Mouse (Mus musculus) MEL (cell line): ENCODE measurements around the gene Igf1r. TPM values are rescaled to one million over a fixed set of nuclear protein-coding genes. Genes with fewer than 3 reads are reported as not detected.

ENCODE experiments used
- DNase-seq: peaks from one replicate; pipeline ENCODE4 v3.0.0; 2011; ENCODE audit warnings: low read depth, low spot score
- H3K27ac ChIP-seq: 2 replicates; pipeline ENCODE4 v1.5.1; 2012; ENCODE audit warnings: low read depth, mild to moderate bottlenecking, control low read depth, low read length, moderate library complexity; ENCODE audit not compliant: control insufficient read depth
- H3K27me3 ChIP-seq, 2 experiments: fragments of 150-350 bp in 1 of 2; sonication (generic) in 1 of 2; 2 replicates each; pipeline ENCODE4 v1.6.1; 2012; ENCODE audit warnings: low read length in 2 of 2, mild to moderate bottlenecking in 2 of 2, improper control_type of control experiment in 1 of 2, moderate library complexity in 1 of 2; ENCODE audit not compliant: insufficient read depth in 2 of 2, control insufficient read depth in 1 of 2
- H3K36me3 ChIP-seq, 2 experiments: 2 replicates each; pipeline ENCODE4 v1.6.1; 2012 to 2014; ENCODE audit warnings: low read length in 2 of 2, improper control_type of control experiment in 1 of 2, inconsistent platforms in 1 of 2, mild to moderate bottlenecking in 1 of 2; ENCODE audit not compliant: insufficient read depth in 2 of 2, control insufficient read depth in 1 of 2
- H3K4me1 ChIP-seq, 2 experiments: fragments of 150-350 bp in 1 of 2; sonication (generic) in 1 of 2; 2 replicates each; pipeline ENCODE4 v1.6.1; 2012; ENCODE audit warnings: low read length in 2 of 2, improper control_type of control experiment in 1 of 2, mild to moderate bottlenecking in 1 of 2; ENCODE audit not compliant: insufficient read depth in 2 of 2, control insufficient read depth in 1 of 2
- H3K4me3 ChIP-seq, 2 experiments: fragments of 150-350 bp in 1 of 2; sonication (generic) in 1 of 2; 2 replicates each; pipeline ENCODE4 v1.5.1; 2012; ENCODE audit warnings: low read depth in 2 of 2, low read length in 2 of 2, mild to moderate bottlenecking in 2 of 2, moderate library complexity in 2 of 2, control low read depth in 1 of 2, improper control_type of control experiment in 1 of 2; ENCODE audit not compliant: control insufficient read depth in 1 of 2, insufficient read depth in 1 of 2
- H3K79me2 ChIP-seq: 2 replicates; pipeline ENCODE4 v1.6.1; 2012; ENCODE audit warnings: mild to moderate bottlenecking, low read length, moderate library complexity; ENCODE audit not compliant: control insufficient read depth, poor library complexity, insufficient read depth
- H3K9ac ChIP-seq: 2 replicates; pipeline ENCODE4 v1.6.1; 2012; ENCODE audit warnings: low read depth, mild to moderate bottlenecking, control low read depth, low read length, moderate library complexity; ENCODE audit not compliant: control insufficient read depth, poor library complexity, severe bottlenecking
- H3K9me3 ChIP-seq: fragments of 150-350 bp; sonication (generic); replicated peaks from 2 replicates; pipeline ENCODE4 v1.6.1; 2012; ENCODE audit warnings: mild to moderate bottlenecking, low read length, improper control_type of control experiment, moderate library complexity; ENCODE audit not compliant: insufficient read depth
- CHD2 ChIP-seq: IDR thresholded peaks from 2 replicates; pipeline ENCODE4 v1.6.1; 2011; ENCODE audit warnings: low read length, improper control_type of control experiment
- EP300 ChIP-seq, 2 experiments: IDR thresholded peaks; 2 replicates each; pipeline ENCODE4 v1.6.1; 2011; ENCODE audit warnings: improper control_type of control experiment in 2 of 2, low read length in 2 of 2, low read depth in 1 of 2, mild to moderate bottlenecking in 1 of 2
- GABPA ChIP-seq: IDR thresholded peaks from 2 replicates; pipeline ENCODE4 v1.6.1; 2012; ENCODE audit warnings: low read depth, mild to moderate bottlenecking, inconsistent platforms, low read length, improper control_type of control experiment, moderate library complexity
- GATA1 ChIP-seq: IDR thresholded peaks from 2 replicates; pipeline ENCODE4 v1.6.1; 2011; ENCODE audit warnings: low read depth, low read length, improper control_type of control experiment
- JUND ChIP-seq: IDR thresholded peaks from 2 replicates; pipeline ENCODE4 v1.6.1; 2011; ENCODE audit warnings: low read depth, mild to moderate bottlenecking, improper control_type of control experiment, low read length
- KAT2A ChIP-seq: conservative IDR thresholded peaks from 2 replicates; pipeline ENCODE4 v1.6.1; 2012; ENCODE audit warnings: low read depth, low read length, improper control_type of control experiment, inconsistent platforms
- MAZ ChIP-seq: IDR thresholded peaks from 2 replicates; pipeline ENCODE4 v1.6.1; 2012; ENCODE audit warnings: low read depth, mild to moderate bottlenecking, inconsistent platforms, low read length, improper control_type of control experiment
- MYC ChIP-seq: IDR thresholded peaks from 2 replicates; pipeline ENCODE4 v1.6.1; 2011; ENCODE audit warnings: low read depth, mild to moderate bottlenecking, low read length, improper control_type of control experiment, moderate library complexity
- NRF1 ChIP-seq: IDR thresholded peaks from 2 replicates; pipeline ENCODE4 v1.6.1; 2014; ENCODE audit warnings: low read depth, mild to moderate bottlenecking, inconsistent platforms, low read length, improper control_type of control experiment, moderate library complexity; ENCODE audit not compliant: poor library complexity, insufficient read depth, severe bottlenecking
- POLR2A ChIP-seq, 2 experiments: IDR thresholded peaks; 2 replicates each; pipeline ENCODE4 v1.6.1; 2011 to 2012; ENCODE audit warnings: low read length in 2 of 2, mild to moderate bottlenecking in 2 of 2, control low read depth in 1 of 2, improper control_type of control experiment in 1 of 2, low read depth in 1 of 2, moderate library complexity in 1 of 2; ENCODE audit not compliant: control insufficient read depth in 1 of 2, insufficient read depth in 1 of 2, poor library complexity in 1 of 2
- POLR2AphosphoS2 ChIP-seq: IDR thresholded peaks from 2 replicates; pipeline ENCODE4 v1.6.1; 2011; ENCODE audit warnings: low read length, improper control_type of control experiment
- POLR2AphosphoS5 ChIP-seq: IDR thresholded peaks from 2 replicates; pipeline ENCODE4 v1.6.1; 2012; ENCODE audit warnings: low read depth, borderline replicate concordance, mild to moderate bottlenecking, inconsistent platforms, low read length, moderate library complexity, mixed read lengths
- RAD21 ChIP-seq: IDR thresholded peaks from 2 replicates; pipeline ENCODE4 v1.6.1; 2011; ENCODE audit warnings: mild to moderate bottlenecking, low read depth, low read length, improper control_type of control experiment
- RCOR1 ChIP-seq: IDR thresholded peaks from 2 replicates; pipeline ENCODE4 v1.6.1; 2012; ENCODE audit warnings: low read depth, mild to moderate bottlenecking, inconsistent platforms, low read length, improper control_type of control experiment
- SIN3A ChIP-seq: IDR thresholded peaks from 2 replicates; pipeline ENCODE4 v1.6.1; 2012; ENCODE audit warnings: low read length, improper control_type of control experiment, inconsistent platforms
- SMC3 ChIP-seq: IDR thresholded peaks from 2 replicates; pipeline ENCODE4 v1.6.1; 2011; ENCODE audit warnings: low read depth, low read length, improper control_type of control experiment
- TAL1 ChIP-seq: IDR thresholded peaks from 2 replicates; pipeline ENCODE4 v1.6.1; 2012; ENCODE audit warnings: mild to moderate bottlenecking, inconsistent platforms, low read length, moderate library complexity, mixed read lengths
- TBP ChIP-seq: IDR thresholded peaks from 2 replicates; pipeline ENCODE4 v1.8.0; 2011; ENCODE audit warnings: low read depth, low read length, improper control_type of control experiment
- TCF12 ChIP-seq: IDR thresholded peaks from 2 replicates; pipeline ENCODE4 v1.6.1; 2014; ENCODE audit warnings: low read depth, mild to moderate bottlenecking, inconsistent platforms, low read length, improper control_type of control experiment, moderate library complexity
- UBTF ChIP-seq: IDR thresholded peaks from 2 replicates; pipeline ENCODE4 v1.6.1; 2012; ENCODE audit warnings: low read depth, mild to moderate bottlenecking, inconsistent platforms, low read length, improper control_type of control experiment, moderate library complexity, borderline replicate concordance; ENCODE audit not compliant: insufficient read depth
- USF2 ChIP-seq, 2 experiments: IDR thresholded peaks; 2 replicates each; pipeline ENCODE4 v1.6.1; 2011 to 2012; ENCODE audit warnings: improper control_type of control experiment in 2 of 2, low read length in 2 of 2, borderline replicate concordance in 1 of 2, inconsistent platforms in 1 of 2, low read depth in 1 of 2, mild to moderate bottlenecking in 1 of 2; ENCODE audit not compliant: insufficient read depth in 1 of 2
- ZC3H11A ChIP-seq: IDR thresholded peaks from 2 replicates; pipeline ENCODE4 v1.6.1; 2012; ENCODE audit warnings: low read depth, mild to moderate bottlenecking, inconsistent platforms, low read length, improper control_type of control experiment
- ZNF384 ChIP-seq: IDR thresholded peaks from 2 replicates; pipeline ENCODE4 v1.6.1; 2012; ENCODE audit warnings: low read depth, mild to moderate bottlenecking, inconsistent platforms, low read length, improper control_type of control experiment
- polyA plus RNA-seq, 2 experiments: library from polyadenylated mRNA; stranded (reverse) in 1 of 2; unstranded in 1 of 2; fragments of >175 nt in 1 of 2; fragments of >200 nt in 1 of 2; gene quantifications; 2 replicates each; pipeline versions ENCODE4 v1.2.1 to v1.2.4; 2012; ENCODE audit warnings: low replicate concordance in 2 of 2, low read depth in 1 of 2; ENCODE audit not compliant: insufficient read length in 2 of 2, insufficient read depth in 1 of 2, missing spikeins in 1 of 2
- total RNA-seq: library from RNA; depleted of rRNA; stranded (reverse); fragments of 300-350 nt; gene quantifications from 2 replicates; pipeline ENCODE4 v1.2.3, GENCODE M21; 2012

Gene Igf1r
- total and polyA plus RNA-seq, 3 experiments = 11.8 to 11.9 TPM; not detected in 1

- Histone ChIP-seq H3K36me3 (peaks cover 0 to 27% of the 10 kb centered on the region in 2 experiments; a peak in 3 of 4 replicates), H3K9me3 (no peaks in the 10 kb centered on the region), H3K27ac (peak overlapping the region; percentile 49), H3K4me1 (peaks cover 27 to 32% of the 10 kb centered on the region in 2 experiments), H3K9ac (no peak overlapping the region), H3K27me3 (no peaks in the 10 kb centered on the region), H3K4me3 (no peak overlapping the region), H3K79me2 (no peaks in the 10 kb centered on the region)
- TF ChIP-seq ZC3H11A (no peak), TCF12 (peak; percentile 44; the same call in 1 of the 2 replicates), EP300 (IDR thresholded peaks at IDR 0.05; ENCODE audit: low read depth in 1 of 2, low read length in 2 of 2) (peak; percentile 33 to 63; a peak in 3 of 4 replicates), GABPA (no peak), RCOR1 (peak; percentile 87), TBP (no peak), GATA1 (peak; percentile 63), ZNF384 (peak; percentile 29; the same call in 1 of the 2 replicates), TAL1 (peak; percentile 42), POLR2A (IDR thresholded peaks at IDR 0.05; ENCODE audit: control insufficient read depth in 1 of 2, insufficient read depth in 1 of 2, low read depth in 1 of 2, low read length in 2 of 2, poor library complexity in 1 of 2) (no peak)
- DNase-seq = peak; percentile 66
These were observed 137.1 kb downstream of the Igf1r start for GRCm38 (mm10) chr7:68089725-68090124.

GRCm38 (mm10) chr7:68090576-68090975, 137.9 kb downstream of the Igf1r start:
- no peaks in the 10 kb centered on the region for H3K27me3 ChIP-seq
- H3K9me3 ChIP-seq = no peaks in the 10 kb centered on the region
- H3K36me3 ChIP-seq = peaks cover 0 to 25% of the 10 kb centered on the region in 2 experiments; a peak in 3 of 4 replicates
- H3K4me3 ChIP-seq = no peak overlapping the region
- peaks cover 24 to 32% of the 10 kb centered on the region in 2 experiments for H3K4me1 ChIP-seq
- no peak overlapping the region for H3K27ac ChIP-seq
- DNase-seq = no peak
- H3K9ac ChIP-seq = no peak overlapping the region
- no peaks in the 10 kb centered on the region for H3K79me2 ChIP-seq
- TF ChIP-seq POLR2AphosphoS2 (no peak), MYC (no peak), ZNF384 (no peak), KAT2A (no peak), TCF12 (no peak)

- Histone ChIP-seq H3K79me2 (no peaks in the 10 kb centered on the region), H3K36me3 (peaks cover 0 to 20% of the 10 kb centered on the region in 2 experiments; a peak in 3 of 4 replicates), H3K4me3 (no peak overlapping the region), H3K27ac (peak overlapping the region; percentile 79), H3K9ac (peak overlapping the region; percentile 35), H3K27me3 (no peaks in the 10 kb centered on the region), H3K4me1 (peaks cover 15 to 22% of the 10 kb centered on the region in 2 experiments), H3K9me3 (no peaks in the 10 kb centered on the region)
- DNase-seq = peak; percentile 74
- TF ChIP-seq EP300 (IDR thresholded peaks at IDR 0.05; ENCODE audit: low read depth in 1 of 2, low read length in 2 of 2) (peak; percentile 75 to 77), JUND (no peak), UBTF (no peak), RAD21 (no peak), GABPA (no peak), TBP (no peak), POLR2AphosphoS5 (no peak), SMC3 (no peak), POLR2AphosphoS2 (no peak), NRF1 (no peak), USF2 (IDR thresholded peaks at IDR 0.05; ENCODE audit: borderline replicate concordance in 1 of 2, insufficient read depth in 1 of 2, low read depth in 1 of 2, low read length in 2 of 2) (no peak), RCOR1 (peak; percentile 17; the same call in 1 of the 2 replicates), CHD2 (peak; percentile 63), ZC3H11A (0 out of 2 replicates have a peak, but pooled peaks have one; percentile 1), SIN3A (0 out of 2 replicates have a peak, but pooled peaks have one; percentile 35), MAZ (no peak)
These were observed 139.8 kb downstream of the Igf1r start for GRCm38 (mm10) chr7:68092304-68092978.
